Mouse (Mus musculus) small intestine, adult 2 months (tissue): ENCODE data around the gene Gm10134. TPM values are rescaled to one million over a fixed set of nuclear protein-coding genes. Genes with fewer than 3 reads are reported as not detected.

ENCODE experiments used
- H3K27ac ChIP-seq: fragments of 200-500 bp; 2 replicates; pipeline ENCODE4 v1.5.1; 2012; ENCODE audit warnings: low read depth, low read length, control low read depth, inconsistent platforms; ENCODE audit not compliant: insufficient read depth
- H3K27me3 ChIP-seq: fragments of 200-500 bp; 2 replicates; pipeline ENCODE4 v1.6.1; 2012; ENCODE audit warnings: mild to moderate bottlenecking, moderate library complexity, low read length, inconsistent platforms; ENCODE audit not compliant: control insufficient read depth, insufficient read depth
- H3K36me3 ChIP-seq: fragments of 200-500 bp; 2 replicates; pipeline ENCODE4 v1.6.1; 2012; ENCODE audit warnings: mild to moderate bottlenecking, low read length, control low read depth, inconsistent platforms; ENCODE audit not compliant: control insufficient read depth, insufficient read depth
- H3K4me1 ChIP-seq: fragments of 200-500 bp; 2 replicates; pipeline ENCODE4 v1.6.1; 2012; ENCODE audit warnings: low read length, inconsistent platforms, mixed read lengths; ENCODE audit not compliant: control insufficient read depth, insufficient read depth, insufficient read length
- H3K4me3 ChIP-seq: fragments of 200-500 bp; 2 replicates; pipeline ENCODE4 v1.5.1; 2012; ENCODE audit warnings: low read depth, mild to moderate bottlenecking, control low read depth, inconsistent platforms, low read length, moderate library complexity
- CTCF ChIP-seq: fragments of 200-500 bp; IDR thresholded peaks from 2 replicates; pipeline ENCODE4 v1.5.1; 2012; ENCODE audit warnings: low read depth, mild to moderate bottlenecking, control low read depth, inconsistent platforms, low read length, moderate library complexity, mixed read lengths; ENCODE audit not compliant: insufficient replicate concordance, insufficient read length; ENCODE audit errors: extremely low read depth
- POLR2A ChIP-seq: fragments of 200-500 bp; IDR thresholded peaks from 2 replicates; pipeline ENCODE4 v1.6.1; 2012; ENCODE audit warnings: low read depth, mild to moderate bottlenecking, control low read depth, inconsistent platforms, low read length, moderate library complexity
- WGBS: fragments of 180-500 bp; shearing (Covaris S2); methylation state at CpG from one replicate; pipeline ENCODE4 v1.1.7; 2018; 5-methylcytosine and 5-hydroxymethylcytosine counted together
- polyA plus RNA-seq: library from polyadenylated mRNA; depleted of rRNA; stranded (reverse); fragments of >200 nt; gene quantifications from 2 replicates; pipeline ENCODE4 v1.2.3, GENCODE M21; 2012; rRNA removed

The Gm10134 gene
- polyA plus RNA-seq, result 0.57 TPM in 1 of 2 replicates, not detected in the other

GRCm38 (mm10) chr2:28505795-28506194 lies at the start of gene Gm10134:
Gene Gm10134, plus strand, starts transcription at chr2:28506095.
- 83% methylated on average over 3 of the region's 3 CpGs for WGBS
- H3K4me1 ChIP-seq, result peaks cover 2% of the 10 kb centered on the region; the same call in 1 of the 2 replicates
- H3K4me3 ChIP-seq, result no peak within 1 kb of the TSS
- H3K27me3 ChIP-seq, result no peaks in the 10 kb centered on the region
- H3K36me3 ChIP-seq, result no peaks in the 10 kb centered on the region
- H3K27ac ChIP-seq, result no peak within 1 kb of the TSS
- TF ChIP-seq POLR2A (no peak), CTCF (no peak)

- H3K27me3 ChIP-seq, result no peaks in the 10 kb centered on the region
- WGBS, result 86% methylated on average over 1 of the region's 1 CpGs
- H3K27ac ChIP-seq, result no peak overlapping the region
- no peaks in the 10 kb centered on the region for H3K4me1 ChIP-seq
- H3K36me3 ChIP-seq, result no peaks in the 10 kb centered on the region
- H3K4me3 ChIP-seq, result no peak overlapping the region
- TF ChIP-seq CTCF, result no peak
- TF ChIP-seq POLR2A, result no peak
Measured at GRCm38 (mm10) chr2:28456616-28457015, 49.3 kb upstream of the Gm10134 start.

- TF ChIP-seq POLR2A (no peak), CTCF (peak; percentile 59; the same call in 1 of the 2 replicates)
- 59% methylated on average over 3 of the region's 3 CpGs for WGBS
- H3K4me1 ChIP-seq, result peaks cover 11% of the 10 kb centered on the region
- H3K27me3 ChIP-seq, result no peaks in the 10 kb centered on the region
- no peak overlapping the region for H3K4me3 ChIP-seq
- H3K36me3 ChIP-seq, result no peaks in the 10 kb centered on the region
- no peak overlapping the region for H3K27ac ChIP-seq
Measured at GRCm38 (mm10) chr2:28463919-28464318, 42.0 kb upstream of the Gm10134 start.

- TF ChIP-seq CTCF (no peak), POLR2A (no peak)
- peaks cover 6% of the 10 kb centered on the region for H3K36me3 ChIP-seq
- H3K4me1 ChIP-seq, result peaks cover 14% of the 10 kb centered on the region
- no peak overlapping the region for H3K27ac ChIP-seq
- 72% methylated on average over 9 of the region's 9 CpGs for WGBS
- H3K27me3 ChIP-seq, result no peaks in the 10 kb centered on the region
- no peak overlapping the region for H3K4me3 ChIP-seq
Measured at GRCm38 (mm10) chr2:28464919-28465318, 41.0 kb upstream of the Gm10134 start.

GRCm38 (mm10) chr2:28465836-28466518 lies 39.9 kb upstream of the Gm10134 start, which contains the start of gene 1700007K13Rik:
Gene 1700007K13Rik, minus strand, starts transcription at chr2:28466332.
- H3K27me3 ChIP-seq, result no peaks in the 10 kb centered on the region
- WGBS, result 6% methylated on average over 25 of the region's 25 CpGs
- peak within 1 kb of the TSS; percentile 18; the same call in 1 of the 2 replicates for H3K4me3 ChIP-seq
- H3K27ac ChIP-seq, result no peak within 1 kb of the TSS
- H3K36me3 ChIP-seq, result peaks cover 13% of the 10 kb centered on the region
- peaks cover 14% of the 10 kb centered on the region for H3K4me1 ChIP-seq
- TF ChIP-seq POLR2A, result no peak; the same call in 1 of the 2 replicates
- no peak for TF ChIP-seq CTCF

GRCm38 (mm10) chr2:28467860-28468485 lies 37.9 kb upstream of the Gm10134 start, which contains the start of gene Mrps2:
Gene Mrps2, plus strand, starts transcription at chr2:28468066.
- WGBS, result under 1% methylated on average over 52 of the region's 52 CpGs
- H3K36me3 ChIP-seq, result peaks cover 13% of the 10 kb centered on the region

GRCm38 (mm10) chr2:28468486-28469225 lies 37.2 kb upstream of the Gm10134 start:
- H3K36me3 ChIP-seq, result peaks cover 13% of the 10 kb centered on the region
- peaks cover 14% of the 10 kb centered on the region for H3K4me1 ChIP-seq
- 47% methylated on average over 18 of the region's 18 CpGs for WGBS
- no peak for TF ChIP-seq POLR2A
- no peak for TF ChIP-seq CTCF
- no peak overlapping the region for H3K27ac ChIP-seq
- H3K27me3 ChIP-seq, result no peaks in the 10 kb centered on the region
- peak overlapping the region; percentile 88 for H3K4me3 ChIP-seq

More at GRCm38 (mm10) chr2:28467860-28468485, 37.9 kb upstream of the Gm10134 start, which contains the start of gene Mrps2:
- 0 out of 2 replicates have a peak within 1 kb of the TSS, but pooled peaks have one; percentile 10 for H3K27ac ChIP-seq
- TF ChIP-seq POLR2A, result peak; percentile 69; the same call in 1 of the 2 replicates
- TF ChIP-seq CTCF, result peak; percentile 81
- no peaks in the 10 kb centered on the region for H3K27me3 ChIP-seq
- H3K4me3 ChIP-seq, result peak within 1 kb of the TSS; percentile 88
- H3K4me1 ChIP-seq, result peaks cover 14% of the 10 kb centered on the region
